Mouse (Mus musculus) kidney, embryonic 14.5 days (tissue): ENCODE results near the gene Kpna2. TPM values are rescaled to one million over a fixed set of nuclear protein-coding genes. Genes with fewer than 3 reads are reported as not detected.

Experiments used
- ATAC-seq: fragments of 200-750 bp; cut with Nextera tagmentation; 2 replicates; pipeline ENCODE4 v1.8.0; 2017; ENCODE audit warnings: moderate number of reproducible peaks, mild to moderate bottlenecking, moderate TSS enrichment, moderate library complexity; ENCODE audit not compliant: low FRiP score, low TSS enrichment
- H3K27ac ChIP-seq: fragments of 300-500 bp; sonication (generic); 2 replicates; pipeline ENCODE4 v1.5.1; 2014; ENCODE audit warnings: low read depth, mild to moderate bottlenecking, low read length, moderate library complexity, mixed read lengths
- H3K27me3 ChIP-seq: fragments of 300-500 bp; sonication (generic); 2 replicates; pipeline ENCODE4 v1.6.1; 2014; ENCODE audit warnings: mild to moderate bottlenecking, low read length; ENCODE audit not compliant: control insufficient read depth, insufficient read depth
- H3K36me3 ChIP-seq: fragments of 300-500 bp; sonication (generic); 2 replicates; pipeline ENCODE4 v1.6.1; 2014; ENCODE audit warnings: low read length, mixed read lengths; ENCODE audit not compliant: control insufficient read depth, insufficient read depth
- H3K4me1 ChIP-seq: fragments of 300-500 bp; sonication (generic); 2 replicates; pipeline ENCODE4 v1.6.1; 2014; ENCODE audit warnings: low read length, mixed read lengths; ENCODE audit not compliant: control insufficient read depth, insufficient read depth
- H3K4me2 ChIP-seq: fragments of 300-500 bp; sonication (generic); replicated peaks from 2 replicates; pipeline ENCODE4 v1.6.1; 2014; ENCODE audit warnings: low read depth, mild to moderate bottlenecking, low read length
- H3K4me3 ChIP-seq: fragments of 300-500 bp; sonication (generic); 2 replicates; pipeline ENCODE4 v1.5.1; 2014; ENCODE audit warnings: mild to moderate bottlenecking, low read length
- H3K9ac ChIP-seq: fragments of 300-500 bp; sonication (generic); 2 replicates; pipeline ENCODE4 v1.6.1; 2014; ENCODE audit warnings: low read depth, mild to moderate bottlenecking, low read length, moderate library complexity
- H3K9me3 ChIP-seq: fragments of 300-500 bp; sonication (generic); 2 replicates; pipeline ENCODE4 v1.6.1; 2016; ENCODE audit warnings: low read length; ENCODE audit not compliant: control insufficient read depth
- WGBS: fragments of 180-500 bp; shearing (Covaris S2); extraction: QIAGEN DNeasy Blood & Tissue Kit; methylation state at CpG from one replicate; pipeline ENCODE4 v1.1.7; 2014; 5-methylcytosine and 5-hydroxymethylcytosine counted together
- polyA plus RNA-seq: library from polyadenylated mRNA; unstranded; fragments of >200 nt; fragmentation: Nextera tagmentation; extraction: Ambion mirVana; gene quantifications from 2 replicates; pipeline ENCODE4 v1.2.1, GENCODE M21; 2014

Gene Kpna2
- polyA plus RNA-seq, 1 experiment from 2014 or later: 460 TPM

DNA sequence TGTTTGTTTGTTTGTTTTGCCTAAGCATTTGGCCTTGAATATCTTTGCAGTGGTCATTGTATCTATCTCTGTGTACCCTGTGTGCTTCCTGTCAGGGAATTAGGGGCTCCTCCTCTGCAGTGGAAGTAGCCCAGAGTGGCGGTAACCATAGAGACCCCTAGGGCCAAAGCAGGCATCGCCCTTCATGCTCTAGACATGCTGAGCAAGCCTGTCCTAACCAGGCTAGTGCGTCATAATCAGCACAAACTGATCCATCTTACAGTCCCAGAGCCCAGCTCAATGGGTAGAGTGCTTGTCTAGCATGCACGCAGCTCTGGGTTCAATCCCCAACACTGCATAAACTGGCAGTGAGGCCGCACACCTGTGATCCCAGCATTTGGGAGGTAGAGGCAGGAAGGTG, 40.2 kb downstream of the Kpna2 start:
- Histone ChIP-seq H3K4me2 (no peak overlapping the region), H3K4me1 (no peaks in the 10 kb centered on the region; the same call in 1 of the 2 replicates), H3K36me3 (no peaks in the 10 kb centered on the region), H3K9ac (no peak overlapping the region), H3K27me3 (no peaks in the 10 kb centered on the region), H3K9me3 (no peaks in the 10 kb centered on the region; the same call in 1 of the 2 replicates), H3K4me3 (no peak overlapping the region), H3K27ac (no peak overlapping the region)
- no peak for ATAC-seq
- 90% methylated on average over 5 of the region's 5 CpGs for WGBS

DNA sequence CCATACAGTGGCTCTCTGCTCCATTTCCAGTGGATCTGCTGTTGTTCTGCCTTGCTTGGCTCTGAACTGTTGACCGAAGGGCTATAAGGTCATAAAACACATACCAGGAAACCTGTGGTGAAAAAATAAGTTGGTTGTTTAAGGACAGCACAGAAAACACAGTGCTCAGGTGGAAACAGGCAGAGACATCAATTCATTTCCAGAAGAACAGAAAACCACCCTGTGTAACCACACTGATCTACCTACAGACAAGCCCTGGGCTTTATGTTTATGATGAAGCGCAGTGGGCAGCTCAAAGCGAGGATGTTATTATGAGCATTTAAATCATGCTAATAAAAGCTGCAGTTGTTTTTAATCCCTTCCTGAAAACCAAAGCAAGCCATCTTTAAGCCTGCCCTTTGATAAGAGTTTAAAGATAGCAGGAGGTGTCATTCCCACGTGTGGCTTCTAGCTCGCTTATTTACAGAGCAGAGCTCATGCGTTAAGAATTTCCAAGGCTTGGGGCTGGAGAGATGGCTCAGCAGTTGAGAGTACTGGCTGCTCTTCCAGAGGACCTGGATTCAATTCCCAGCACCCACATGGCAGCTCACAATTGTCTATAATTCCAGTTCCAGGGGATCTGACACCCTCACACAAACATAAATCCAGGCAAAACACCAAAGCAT, 40.8 kb downstream of the Kpna2 start:
- whole genome bisulfite sequencing: 85% methylated on average over 6 of the region's 6 CpGs
- Histone ChIP-seq H3K9me3 (no peaks in the 10 kb centered on the region; the same call in 1 of the 2 replicates), H3K27ac (no peak overlapping the region), H3K36me3 (no peaks in the 10 kb centered on the region), H3K9ac (no peak overlapping the region), H3K4me1 (no peaks in the 10 kb centered on the region; the same call in 1 of the 2 replicates), H3K4me2 (no peak overlapping the region), H3K4me3 (no peak overlapping the region), H3K27me3 (no peaks in the 10 kb centered on the region)
- ATAC-seq: no peak

DNA sequence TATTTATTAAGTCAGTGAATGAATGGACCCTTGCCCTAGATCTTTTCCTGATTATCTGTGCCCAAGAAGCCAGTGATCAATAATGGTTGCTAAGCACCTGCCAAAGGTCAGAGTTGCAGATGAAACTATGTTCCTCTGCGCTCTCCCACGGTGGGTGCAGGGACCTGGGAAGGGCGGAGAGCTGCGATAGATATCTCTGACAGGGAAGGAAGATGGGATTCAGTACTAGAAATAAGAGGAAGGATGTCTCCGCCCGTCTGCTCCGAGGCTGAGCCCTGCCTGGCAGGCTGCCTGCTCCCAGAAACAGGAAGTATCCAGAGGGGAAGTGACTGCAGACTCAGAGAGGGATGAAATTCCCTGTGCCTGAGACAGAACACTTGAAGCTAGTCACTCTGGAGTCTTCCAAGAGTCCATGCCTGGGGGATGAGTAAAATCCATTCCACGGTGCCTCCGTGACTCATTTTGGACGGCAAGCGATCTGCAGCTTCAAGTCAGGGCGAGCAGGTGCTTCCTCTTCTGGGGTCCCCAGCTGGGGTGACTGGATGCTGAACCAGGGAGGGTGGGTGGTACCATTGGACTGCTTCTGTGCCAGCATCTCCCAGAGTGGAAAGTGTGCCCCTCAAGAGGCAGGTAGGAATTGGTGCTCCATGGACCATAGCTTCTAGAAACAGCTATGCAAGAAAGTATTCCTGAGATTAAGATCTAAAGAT, 41.9 kb downstream of the Kpna2 start:
- Histone ChIP-seq H3K27me3 (no peaks in the 10 kb centered on the region), H3K4me2 (no peak overlapping the region), H3K9ac (no peak overlapping the region), H3K4me1 (no peaks in the 10 kb centered on the region; the same call in 1 of the 2 replicates), H3K9me3 (no peaks in the 10 kb centered on the region; the same call in 1 of the 2 replicates), H3K36me3 (no peaks in the 10 kb centered on the region), H3K27ac (peak overlapping the region; percentile 27; the same call in 1 of the 2 replicates), H3K4me3 (no peak overlapping the region)
- ATAC-seq: no peak
- 68% methylated on average over 12 of the region's 12 CpGs for WGBS

DNA sequence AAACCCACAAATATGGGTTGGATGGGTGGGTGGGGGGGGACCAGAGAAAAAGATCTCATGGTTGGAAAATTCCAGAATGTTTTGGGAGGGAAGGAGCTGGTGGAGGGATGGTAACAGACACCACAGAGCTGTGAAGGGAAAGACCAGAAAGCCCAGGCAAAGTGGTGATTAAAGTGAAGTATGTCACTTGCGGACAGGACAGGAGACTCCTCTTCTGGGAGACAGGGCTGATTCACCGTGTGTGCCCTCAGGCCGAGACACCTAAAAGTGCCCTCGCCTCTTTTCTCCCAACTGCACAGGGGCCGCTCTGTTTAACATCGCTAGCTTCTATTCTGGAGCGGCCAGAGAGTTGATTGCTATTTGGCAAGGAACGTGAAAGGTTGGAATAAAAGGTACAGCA, 44.8 kb downstream of the Kpna2 start:
- Histone ChIP-seq H3K4me1 (no peaks in the 10 kb centered on the region), H3K27ac (no peak overlapping the region), H3K9me3 (no peaks in the 10 kb centered on the region; the same call in 1 of the 2 replicates), H3K9ac (no peak overlapping the region), H3K36me3 (no peaks in the 10 kb centered on the region), H3K4me2 (no peak overlapping the region), H3K27me3 (no peaks in the 10 kb centered on the region), H3K4me3 (no peak overlapping the region)
- no peak for ATAC-seq
- WGBS: 63% methylated on average over 8 of the region's 8 CpGs

DNA sequence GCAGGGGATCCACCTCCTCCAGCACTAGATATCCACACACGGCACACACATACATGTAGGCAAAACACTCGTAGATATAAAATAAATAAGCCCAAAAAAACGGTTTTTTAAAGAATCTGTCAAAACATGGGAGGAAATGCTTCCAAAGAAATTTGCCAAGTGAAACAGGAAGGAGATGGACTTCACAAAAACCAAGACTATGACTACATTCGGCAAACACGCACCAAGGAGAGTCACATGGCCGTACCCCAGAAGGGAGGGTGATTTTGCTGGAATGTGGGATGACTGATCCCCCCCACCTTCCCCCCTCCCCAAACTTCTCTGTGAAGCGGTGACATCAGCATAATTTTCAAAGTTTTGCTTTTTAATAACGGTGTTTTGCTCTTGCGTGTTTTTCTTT, 45.2 kb downstream of the Kpna2 start:
- H3K9me3 ChIP-seq: no peaks in the 10 kb centered on the region; the same call in 1 of the 2 replicates
- no peak for ATAC-seq
- no peak overlapping the region for H3K4me3 ChIP-seq
- no peak overlapping the region for H3K4me2 ChIP-seq
- no peaks in the 10 kb centered on the region for H3K36me3 ChIP-seq
- no peak overlapping the region for H3K27ac ChIP-seq
- no peak overlapping the region for H3K9ac ChIP-seq
- no peaks in the 10 kb centered on the region for H3K4me1 ChIP-seq
- 76% methylated on average over 9 of the region's 9 CpGs for WGBS
- no peaks in the 10 kb centered on the region for H3K27me3 ChIP-seq

Other genes with a start within 250 kb of the Kpna2 start
- gene Pecam1, start 248.9 kb downstream of the Kpna2 start, polyA plus RNA-seq: 36.2 and 46.8 TPM in 2 replicates
- 1.0 and 1.1 TPM in 2 replicates for gene Milr1, start 248.3 kb downstream of the Kpna2 start, polyA plus RNA-seq
- 12.6 and 13.3 TPM in 2 replicates for gene Polg2, start 220.0 kb downstream of the Kpna2 start, polyA plus RNA-seq
- gene Ddx5, start 210.4 kb downstream of the Kpna2 start, polyA plus RNA-seq: 369 and 392 TPM in 2 replicates
- gene Cep95, start 210.3 kb downstream of the Kpna2 start, polyA plus RNA-seq: 18.8 and 21.3 TPM in 2 replicates
- 17.4 and 19.1 TPM in 2 replicates for gene Smurf2, start 78.8 kb downstream of the Kpna2 start, polyA plus RNA-seq
- gene 1810010H24Rik, start 26.1 kb upstream of the Kpna2 start, polyA plus RNA-seq: 3.1 and 3.4 TPM in 2 replicates
- 51.7 and 51.8 TPM in 2 replicates for gene Bptf, start 132.6 kb upstream of the Kpna2 start, polyA plus RNA-seq
- gene Nol11, start 189.8 kb upstream of the Kpna2 start, polyA plus RNA-seq: 53.7 and 70.4 TPM in 2 replicates